Mouse (Mus musculus) liver, postnatal 0 days (tissue): ENCODE measurements around the gene Mst1.

Experiments used
- CTCF ChIP-seq: sonication (generic); IDR thresholded peaks from 2 replicates; pipeline ENCODE4 v1.5.1; 2016; ENCODE audit warnings: antibody characterized with exemption, low read depth
- EP300 ChIP-seq: IDR thresholded peaks from 2 replicates; pipeline ENCODE4 v1.6.1; 2016; ENCODE audit warnings: antibody characterized with exemption, low read depth, mild to moderate bottlenecking

GRCm38 (mm10) chr9:108062142-108062541, 18.1 kb upstream of the Mst1 start:
- TF ChIP-seq EP300: no peak
- TF ChIP-seq CTCF: no peak
